Mouse (Mus musculus) intestine, postnatal 0 days (tissue): Measurements from ENCODE around the gene Arnt. TPM values are rescaled to one million over a fixed set of nuclear protein-coding genes. Genes with fewer than 3 reads are reported as not detected.
A peak's percentile ranks its signal among the peaks of the same experiment; 100 is the strongest.

Source experiments
- ATAC-seq: fragments of 200-750 bp; cut with Nextera tagmentation; 2 replicates; pipeline ENCODE4 v1.8.0; 2017; ENCODE audit warnings: mild to moderate bottlenecking, moderate TSS enrichment, moderate library complexity
- H3K27ac ChIP-seq: fragments of 300-500 bp; sonication (generic); 2 replicates; pipeline ENCODE4 v1.5.1; 2014; ENCODE audit warnings: mild to moderate bottlenecking, low read depth, low read length, moderate library complexity
- H3K27me3 ChIP-seq: fragments of 300-500 bp; sonication (generic); replicated peaks from 2 replicates; pipeline ENCODE4 v1.6.1; 2014; ENCODE audit warnings: low read length, mixed read lengths; ENCODE audit not compliant: control insufficient read depth, insufficient read depth
- H3K36me3 ChIP-seq: fragments of 300-500 bp; sonication (generic); 2 replicates; pipeline ENCODE4 v1.6.1; 2014; ENCODE audit warnings: mild to moderate bottlenecking, moderate library complexity; ENCODE audit not compliant: control insufficient read depth, insufficient read depth
- H3K4me1 ChIP-seq: fragments of 300-500 bp; sonication (generic); replicated peaks from 2 replicates; pipeline ENCODE4 v1.6.1; 2014; ENCODE audit warnings: antibody characterized with exemption, low read length, mixed read lengths; ENCODE audit not compliant: control insufficient read depth, insufficient read depth
- H3K4me2 ChIP-seq: fragments of 300-500 bp; sonication (generic); replicated peaks from 2 replicates; pipeline ENCODE4 v1.6.1; 2014; ENCODE audit warnings: low read depth, mild to moderate bottlenecking, moderate library complexity
- H3K4me3 ChIP-seq: fragments of 300-500 bp; sonication (generic); 2 replicates; pipeline ENCODE4 v1.5.1; 2014; ENCODE audit warnings: low read depth, low read length
- H3K9ac ChIP-seq: fragments of 300-500 bp; sonication (generic); 2 replicates; pipeline ENCODE4 v1.6.1; 2014; ENCODE audit warnings: mild to moderate bottlenecking, low read depth, low read length
- H3K9me3 ChIP-seq: fragments of 300-500 bp; sonication (generic); 2 replicates; pipeline ENCODE4 v1.6.1; 2016; ENCODE audit warnings: mixed run types; ENCODE audit not compliant: control insufficient read depth
- CTCF ChIP-seq: sonication (generic); IDR thresholded peaks from 2 replicates; pipeline ENCODE4 v1.5.1; 2016; ENCODE audit warnings: low read depth, mild to moderate bottlenecking, control low read depth, antibody characterized with exemption, moderate library complexity
- WGBS: fragments of 180-500 bp; shearing (Covaris S2); extraction: QIAGEN DNeasy Blood & Tissue Kit; methylation state at CpG from one replicate; pipeline ENCODE4 v1.1.7; 2014; 5-methylcytosine and 5-hydroxymethylcytosine counted together
- polyA plus RNA-seq: library from polyadenylated mRNA; unstranded; fragments of >200 nt; fragmentation: Nextera tagmentation; extraction: Ambion mirVana; gene quantifications from 2 replicates; pipeline ENCODE4 v1.2.1, GENCODE M21; 2015

Gene Arnt
- polyA plus RNA-seq, 1 experiment from 2014 or later, result 11.7 TPM

DNA sequence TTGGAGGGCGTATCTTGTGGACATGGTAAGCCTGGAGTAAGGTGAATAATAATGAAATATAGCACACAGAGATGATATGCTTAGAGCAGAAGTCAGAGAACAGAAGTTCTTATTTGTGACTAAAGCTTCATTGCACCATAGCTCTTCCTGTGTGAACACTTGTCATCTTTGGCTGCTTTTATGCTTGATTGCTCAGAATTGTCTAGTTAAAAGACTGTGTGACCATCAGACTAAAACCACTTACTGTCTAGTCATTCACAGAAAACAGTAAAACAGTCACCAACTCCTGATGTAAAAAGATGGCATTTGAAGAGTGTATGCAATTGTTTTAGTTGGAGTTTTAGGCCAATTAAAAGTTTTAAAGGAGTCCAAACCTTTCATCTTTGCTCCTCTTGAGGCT, 44.8 kb downstream of the Arnt start:
- H3K4me1 ChIP-seq, result no peaks in the 10 kb centered on the region
- no peaks in the 10 kb centered on the region for H3K27me3 ChIP-seq
- WGBS, result 100% methylated on average over 1 of the region's 1 CpGs
- no peak overlapping the region for H3K4me2 ChIP-seq
- H3K27ac ChIP-seq, result no peak overlapping the region
- ATAC-seq, result no peak
- TF ChIP-seq CTCF, result no peak
- H3K9ac ChIP-seq, result no peak overlapping the region
- no peak overlapping the region for H3K4me3 ChIP-seq
- no peaks in the 10 kb centered on the region for H3K9me3 ChIP-seq
- H3K36me3 ChIP-seq, result peaks cover 68% of the 10 kb centered on the region

DNA sequence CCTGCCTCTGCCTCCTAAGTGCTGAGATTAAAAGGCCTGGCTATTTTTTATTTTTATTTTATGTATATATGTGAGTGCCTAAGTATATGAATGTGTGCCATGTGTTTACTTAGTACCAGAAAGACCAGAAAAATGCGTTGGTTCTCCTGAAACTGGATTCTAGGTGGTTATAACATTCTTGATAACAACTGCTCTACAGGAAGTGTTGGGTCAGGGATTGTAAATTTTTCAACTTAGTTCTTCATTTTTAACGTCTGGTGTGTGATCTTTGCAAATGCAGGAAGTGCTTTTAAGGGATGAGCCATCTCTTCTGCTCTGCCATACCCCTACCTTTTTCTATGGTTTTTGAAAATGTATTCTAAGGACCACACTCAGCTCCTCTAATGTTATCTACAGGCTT, 52.2 kb downstream of the Arnt start:
- ATAC-seq, result no peak
- WGBS, result 71% methylated on average over 2 of the region's 2 CpGs
- Histone ChIP-seq H3K27me3 (no peaks in the 10 kb centered on the region), H3K4me2 (no peak overlapping the region), H3K9ac (no peak overlapping the region), H3K4me1 (no peaks in the 10 kb centered on the region), H3K27ac (no peak overlapping the region), H3K9me3 (no peaks in the 10 kb centered on the region), H3K4me3 (no peak overlapping the region), H3K36me3 (peaks cover 63% of the 10 kb centered on the region)
- no peak for TF ChIP-seq CTCF

DNA sequence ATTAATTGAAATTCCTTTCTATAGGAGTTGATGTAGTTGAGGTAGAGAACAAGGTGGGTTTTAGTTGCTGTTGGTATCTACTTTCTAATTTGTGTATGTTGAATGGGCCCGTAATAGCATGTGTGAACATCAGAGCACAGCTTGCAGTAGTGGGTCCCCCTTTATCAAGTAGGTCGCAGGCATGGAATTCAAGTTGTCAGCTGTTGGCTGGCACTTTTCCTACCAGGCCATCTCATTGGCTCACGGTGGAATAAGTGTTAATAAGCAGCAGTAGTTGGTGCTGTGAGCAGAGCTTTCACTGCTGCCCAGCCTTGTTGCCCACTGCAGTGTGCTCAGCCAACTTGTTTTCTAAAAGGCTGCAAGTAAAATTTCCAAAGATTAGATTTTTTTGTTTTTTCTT, 54.5 kb downstream of the Arnt start:
- ATAC-seq, result no peak
- Histone ChIP-seq H3K9ac (no peak overlapping the region), H3K4me3 (no peak overlapping the region), H3K36me3 (peaks cover 68% of the 10 kb centered on the region), H3K4me2 (no peak overlapping the region), H3K4me1 (no peaks in the 10 kb centered on the region), H3K27me3 (no peaks in the 10 kb centered on the region), H3K9me3 (no peaks in the 10 kb centered on the region), H3K27ac (no peak overlapping the region)
- no peak for TF ChIP-seq CTCF
- WGBS, result 91% methylated on average over 3 of the region's 3 CpGs

DNA sequence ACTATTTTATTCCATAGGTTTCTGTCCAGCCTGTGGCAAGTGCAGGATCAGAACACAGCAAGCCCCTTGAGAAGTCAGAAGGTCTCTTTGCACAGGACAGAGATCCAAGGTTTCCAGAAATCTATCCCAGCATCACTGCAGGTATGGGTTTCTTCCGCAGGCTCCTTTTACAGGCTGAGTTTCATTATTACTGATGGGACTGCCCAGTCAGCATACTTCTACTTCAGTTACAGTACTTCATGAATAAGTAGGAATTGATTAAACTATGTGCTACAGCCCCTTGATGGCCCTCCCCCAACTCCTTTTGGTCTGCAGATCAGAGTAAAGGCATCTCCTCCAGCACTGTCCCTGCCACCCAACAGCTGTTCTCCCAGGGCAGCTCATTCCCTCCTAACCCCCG, 56.0 kb downstream of the Arnt start:
- Histone ChIP-seq H3K4me1 (no peaks in the 10 kb centered on the region), H3K36me3 (peaks cover 75% of the 10 kb centered on the region), H3K27me3 (no peaks in the 10 kb centered on the region), H3K4me2 (no peak overlapping the region), H3K4me3 (no peak overlapping the region), H3K9ac (no peak overlapping the region), H3K27ac (no peak overlapping the region), H3K9me3 (no peaks in the 10 kb centered on the region)
- TF ChIP-seq CTCF, result no peak
- no peak for ATAC-seq
- WGBS, result 94% methylated on average over 2 of the region's 2 CpGs

DNA sequence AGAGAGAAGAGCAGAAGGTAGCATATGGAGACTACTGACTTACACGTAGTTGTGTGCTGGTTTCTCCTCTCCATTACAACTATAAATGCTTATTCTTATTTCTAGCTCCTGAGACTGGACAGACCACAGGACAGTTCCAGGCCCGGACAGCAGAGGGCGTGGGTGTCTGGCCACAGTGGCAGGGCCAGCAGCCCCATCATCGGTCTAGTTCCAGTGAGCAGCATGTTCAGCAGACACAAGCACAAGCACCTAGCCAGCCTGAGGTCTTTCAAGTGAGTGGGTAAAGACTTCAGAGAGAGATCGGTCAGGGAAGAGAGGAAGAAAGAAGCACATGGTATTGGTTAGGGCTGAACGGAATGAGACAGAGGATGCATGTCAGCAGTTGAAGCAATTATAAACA, 60.2 kb downstream of the Arnt start:
- Histone ChIP-seq H3K4me1 (no peaks in the 10 kb centered on the region), H3K4me3 (no peak overlapping the region), H3K9me3 (no peaks in the 10 kb centered on the region), H3K27me3 (no peaks in the 10 kb centered on the region), H3K4me2 (no peak overlapping the region), H3K27ac (no peak overlapping the region), H3K36me3 (peaks cover 55% of the 10 kb centered on the region), H3K9ac (no peak overlapping the region)
- no peak for ATAC-seq
- whole genome bisulfite sequencing, result 62% methylated on average over 6 of the region's 6 CpGs
- peak; percentile 84 for TF ChIP-seq CTCF

DNA sequence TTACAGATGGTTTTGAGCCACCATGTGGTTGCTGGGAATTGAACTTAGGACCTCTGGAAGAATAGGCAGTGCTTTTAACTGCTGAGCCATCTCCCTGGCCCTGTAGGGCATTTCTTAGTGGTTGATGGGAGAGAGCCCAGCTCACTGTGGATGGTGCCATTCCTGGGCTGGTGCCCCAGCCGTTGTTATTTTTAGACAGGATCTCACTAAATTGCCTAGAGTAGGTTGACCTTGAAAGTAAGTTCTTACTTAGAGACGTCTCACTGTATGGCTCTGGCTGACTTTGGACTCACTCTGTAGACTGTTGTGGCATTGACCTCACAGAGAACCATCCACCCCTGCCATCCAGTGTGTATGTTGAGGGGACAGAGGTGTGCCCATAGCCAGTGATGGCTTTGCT, 64.0 kb downstream of the Arnt start:
- ATAC-seq, result no peak
- WGBS, result 59% methylated on average over 2 of the region's 2 CpGs
- Histone ChIP-seq H3K9me3 (no peaks in the 10 kb centered on the region), H3K9ac (no peak overlapping the region), H3K4me2 (no peak overlapping the region), H3K27me3 (no peaks in the 10 kb centered on the region), H3K4me1 (no peaks in the 10 kb centered on the region), H3K27ac (no peak overlapping the region), H3K36me3 (peaks cover 24% of the 10 kb centered on the region), H3K4me3 (no peak overlapping the region)
- no peak for TF ChIP-seq CTCF

DNA sequence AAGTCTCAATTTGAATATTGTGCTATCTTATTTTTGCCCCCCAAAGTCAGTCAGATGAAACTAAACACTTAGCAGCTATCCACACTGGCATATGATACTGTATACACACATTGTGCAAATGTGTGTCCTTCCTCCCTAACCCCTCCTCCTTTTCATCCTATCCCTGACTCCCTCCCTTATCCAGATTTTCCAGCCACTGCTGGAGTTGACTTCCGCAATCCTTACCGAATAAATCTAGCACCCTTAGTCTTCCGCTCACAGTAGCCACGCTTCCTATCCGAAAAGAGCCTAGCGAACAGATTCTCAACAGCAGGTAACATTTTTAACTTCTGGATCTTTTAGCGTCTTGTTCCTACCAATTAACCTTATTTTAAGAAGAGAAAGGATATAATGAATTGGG, 64.8 kb downstream of the Arnt start, which contains the start of gene Ctsk:
TSS of gene Ctsk (plus strand) at position 233 of the 400 bp plus-strand sequence.
- no peaks in the 10 kb centered on the region for H3K27me3 ChIP-seq
- no peak within 1 kb of the TSS; the same call in 1 of the 2 replicates for H3K4me3 ChIP-seq
- H3K36me3 ChIP-seq, result peaks cover 17% of the 10 kb centered on the region
- H3K4me2 ChIP-seq, result peak within 1 kb of the TSS; percentile 33; the same call in 1 of the 2 replicates
- no peak for ATAC-seq
- no peak within 1 kb of the TSS for H3K9ac ChIP-seq
- 72% methylated on average over 7 of the region's 7 CpGs for WGBS
- no peaks in the 10 kb centered on the region for H3K4me1 ChIP-seq
- H3K9me3 ChIP-seq, result no peaks in the 10 kb centered on the region
- no peak within 1 kb of the TSS for H3K27ac ChIP-seq
- no peak for TF ChIP-seq CTCF
